Mouse (Mus musculus): ENCODE data around the gene Smarcc1.

DNA sequence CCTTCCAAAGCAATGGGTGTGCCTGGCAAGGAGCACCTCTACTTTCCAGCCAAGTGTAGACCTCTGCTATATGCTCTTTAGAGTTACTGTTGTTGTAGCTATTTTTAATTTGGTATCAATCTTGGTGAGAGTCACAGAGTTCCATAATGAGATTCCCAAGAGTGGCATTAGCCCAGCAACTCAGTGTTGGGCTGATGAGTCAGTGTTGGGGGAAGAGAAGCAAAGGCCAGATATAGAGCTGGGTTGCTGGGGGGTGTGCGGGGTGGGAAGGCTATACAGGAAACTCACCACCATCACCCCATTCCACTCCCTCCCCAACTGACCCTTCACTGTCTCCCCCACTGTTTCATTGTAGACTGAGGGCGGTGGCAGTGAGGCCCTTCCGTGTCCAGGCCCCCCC lies 36.4 kb upstream of the Smarcc1 start:
- no peak for TF ChIP-seq CTCF (IDR thresholded peaks at IDR 0.05; ENCODE audit: low read depth)
- TF ChIP-seq EP300 (optimal IDR thresholded peaks at IDR 0.05): no peak
